Mouse (Mus musculus): Measurements from ENCODE around the gene Zc3h18. TPM values are rescaled to one million over a fixed set of nuclear protein-coding genes. Genes with fewer than 3 reads are reported as not detected.
A peak's percentile ranks its signal among the peaks of the same experiment; 100 is the strongest.

The Zc3h18 gene
- total and polyA plus RNA-seq, 3 experiments = 30.2 to 122 (median 98.5) TPM

DNA sequence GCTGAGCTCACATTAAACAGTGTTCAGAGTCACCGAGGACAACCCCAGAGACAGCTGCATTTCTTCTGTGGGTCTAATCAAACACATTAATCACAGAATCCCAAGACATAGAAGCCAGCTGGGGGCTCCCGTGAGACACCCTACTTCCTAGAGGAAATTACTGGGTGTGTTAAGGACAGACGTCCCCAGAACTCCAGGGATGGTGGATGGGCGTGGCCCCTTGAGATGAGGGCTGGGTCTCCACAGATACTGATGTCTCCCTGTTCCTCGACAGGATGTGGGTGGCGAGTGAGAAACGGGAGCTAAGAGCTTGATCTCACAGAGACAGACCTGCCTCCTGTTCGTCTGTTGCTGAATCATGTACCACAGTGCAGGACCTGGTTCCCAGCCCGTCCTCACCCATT, 33.6 kb upstream of the Zc3h18 start:
- H3K9ac ChIP-seq (ENCODE audit: control insufficient read depth, low read depth, low read length, poor library complexity, severe bottlenecking) = peak overlapping the region; percentile 59
- peak overlapping the region; percentile 74 for H3K27ac ChIP-seq (ENCODE audit: control insufficient read depth, low read depth, low read length)
- H3K36me3 ChIP-seq (ENCODE audit: control insufficient read depth in 1 of 2, insufficient read depth in 2 of 2, low read length in 2 of 2) = peaks cover 0 to 15% of the 10 kb centered on the region in 2 experiments; a peak in 2 of 4 replicates
- TF ChIP-seq RCOR1 (IDR thresholded peaks at IDR 0.05; ENCODE audit: low read depth, low read length) (peak; percentile 15; the same call in 1 of the 2 replicates), TBP (IDR thresholded peaks at IDR 0.05; ENCODE audit: low read depth, low read length) (0 out of 2 replicates have a peak, but pooled peaks have one; percentile 44), MYB (IDR thresholded peaks at IDR 0.05; ENCODE audit: low read depth, low read length) (no peak), SMC3 (IDR thresholded peaks at IDR 0.05; ENCODE audit: low read depth, low read length) (0 out of 2 replicates have a peak, but pooled peaks have one; percentile 11), CHD2 (IDR thresholded peaks at IDR 0.05; ENCODE audit: low read length) (no peak), GABPA (IDR thresholded peaks at IDR 0.05; ENCODE audit: low read depth, low read length) (no peak), ZNF384 (IDR thresholded peaks at IDR 0.05; ENCODE audit: low read depth, low read length) (no peak), EP300 (IDR thresholded peaks at IDR 0.05; ENCODE audit: low read depth in 1 of 2, low read length in 2 of 2) (peak; percentile 44 to 65; a peak in 2 of 4 replicates), MYC (IDR thresholded peaks at IDR 0.05; ENCODE audit: low read depth, low read length) (peak; percentile 25; the same call in 1 of the 2 replicates), GATA1 (IDR thresholded peaks at IDR 0.05; ENCODE audit: low read depth, low read length) (peak; percentile 24; the same call in 1 of the 2 replicates), TAL1 (IDR thresholded peaks at IDR 0.05; ENCODE audit: low read length) (peak; percentile 58)
- H3K4me3 ChIP-seq (ENCODE audit: control insufficient read depth in 1 of 2, insufficient read depth in 1 of 2, low read depth in 2 of 2, low read length in 2 of 2) = peak overlapping the region; percentile 50 to 72
- peaks cover 2 to 50% of the 10 kb centered on the region in 2 experiments; a peak in 3 of 4 replicates for H3K4me1 ChIP-seq (ENCODE audit: control insufficient read depth in 1 of 2, insufficient read depth in 2 of 2, low read length in 2 of 2)
- DNase-seq (ENCODE audit: low read depth, low spot score) = peak; percentile 82
- H3K27me3 ChIP-seq (ENCODE audit: control insufficient read depth in 1 of 2, insufficient read depth in 2 of 2, low read length in 2 of 2) = no peaks in the 10 kb centered on the region
- no peaks in the 10 kb centered on the region for H3K9me3 ChIP-seq (replicated peaks; ENCODE audit: insufficient read depth, low read length)
- H3K79me2 ChIP-seq (ENCODE audit: control insufficient read depth, insufficient read depth, low read length, poor library complexity) = no peaks in the 10 kb centered on the region; the same call in 1 of the 2 replicates

- peaks cover 3 to 54% of the 10 kb centered on the region in 2 experiments; a peak in 3 of 4 replicates for H3K4me1 ChIP-seq (ENCODE audit: control insufficient read depth in 1 of 2, insufficient read depth in 2 of 2, low read length in 2 of 2)
- H3K4me3 ChIP-seq (ENCODE audit: control insufficient read depth in 1 of 2, insufficient read depth in 1 of 2, low read depth in 2 of 2, low read length in 2 of 2) = peak overlapping the region; percentile 50 to 72
- no peaks in the 10 kb centered on the region for H3K9me3 ChIP-seq (replicated peaks; ENCODE audit: insufficient read depth, low read length)
- no peak for DNase-seq (ENCODE audit: low read depth, low spot score)
- H3K9ac ChIP-seq (ENCODE audit: control insufficient read depth, low read depth, low read length, poor library complexity, severe bottlenecking) = peak overlapping the region; percentile 59
- H3K36me3 ChIP-seq (ENCODE audit: control insufficient read depth in 1 of 2, insufficient read depth in 2 of 2, low read length in 2 of 2) = peaks cover 0 to 15% of the 10 kb centered on the region in 2 experiments; a peak in 2 of 4 replicates
- peak overlapping the region; percentile 74 for H3K27ac ChIP-seq (ENCODE audit: control insufficient read depth, low read depth, low read length)
- H3K79me2 ChIP-seq (ENCODE audit: control insufficient read depth, insufficient read depth, low read length, poor library complexity) = no peaks in the 10 kb centered on the region; the same call in 1 of the 2 replicates
- H3K27me3 ChIP-seq (ENCODE audit: control insufficient read depth in 1 of 2, insufficient read depth in 2 of 2, low read length in 2 of 2) = no peaks in the 10 kb centered on the region
- TF ChIP-seq ETS1 (IDR thresholded peaks at IDR 0.05; ENCODE audit: low read depth, low read length) (no peak), EP300 (IDR thresholded peaks at IDR 0.05; ENCODE audit: low read depth in 1 of 2, low read length in 2 of 2) (no peak), MAFK (IDR thresholded peaks at IDR 0.05; ENCODE audit: borderline replicate concordance, low read depth, low read length) (no peak), MAX (IDR thresholded peaks at IDR 0.05; ENCODE audit: low read length) (no peak), NELFE (IDR thresholded peaks at IDR 0.05; ENCODE audit: low read depth, low read length) (no peak; the same call in 1 of the 2 replicates), MAZ (IDR thresholded peaks at IDR 0.05; ENCODE audit: low read depth, low read length) (no peak), MXI1 (IDR thresholded peaks at IDR 0.05; ENCODE audit: low read depth, low read length) (no peak; the same call in 1 of the 2 replicates)
Measured at GRCm38 (mm10) chr8:122343341-122343740, 33.1 kb upstream of the Zc3h18 start.

Data from MEL (cell line).